Mouse (Mus musculus): ENCODE data around the gene Anapc11. TPM values are rescaled to one million over a fixed set of nuclear protein-coding genes. Genes with fewer than 3 reads are reported as not detected.

Gene Anapc11
- polyA plus RNA-seq, 1 experiment, result 84.0 TPM

DNA sequence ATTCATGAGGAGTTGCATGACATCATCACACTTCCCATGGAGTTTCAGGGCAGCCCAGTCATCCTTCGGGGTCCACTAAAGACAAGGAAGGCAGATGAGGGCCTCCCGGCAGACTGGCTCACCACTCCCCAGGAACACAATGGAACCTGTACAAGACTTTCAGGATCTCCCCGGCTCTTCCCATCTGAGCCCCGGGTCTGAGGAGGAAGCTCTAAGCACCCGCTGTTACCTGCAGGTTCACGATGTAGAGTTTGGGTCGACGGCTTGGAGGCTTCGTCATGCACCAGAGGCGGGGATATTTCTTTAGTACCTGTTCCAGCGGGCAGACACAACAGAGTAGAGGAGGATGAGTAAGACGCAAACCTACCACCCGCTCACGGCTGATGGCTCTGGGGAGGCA, 22.0 kb downstream of the Anapc11 start:
- Histone ChIP-seq H3K27ac (ENCODE audit: insufficient read depth, low read length) (0 out of 2 replicates have a peak overlapping the region, but pooled peaks have one; percentile 9), H3K27me3 (ENCODE audit: control insufficient read depth, insufficient read depth, low read length, poor library complexity, severe bottlenecking) (no peaks in the 10 kb centered on the region), H3K4me3 (ENCODE audit: low read depth, low read length) (peak overlapping the region; percentile 35), H3K9ac (ENCODE audit: low read depth, poor library complexity, severe bottlenecking) (peak overlapping the region; percentile 43), H3K36me3 (ENCODE audit: control insufficient read depth, insufficient read depth, low read length, poor library complexity, severe bottlenecking) (no peaks in the 10 kb centered on the region), H3K4me1 (ENCODE audit: control insufficient read depth, insufficient read depth, low read length) (peaks cover 4% of the 10 kb centered on the region), H3K9me3 (replicated peaks; ENCODE audit: control insufficient read depth, insufficient read depth, low read length, poor library complexity, severe bottlenecking) (no peaks in the 10 kb centered on the region)
- TF ChIP-seq CTCF (IDR thresholded peaks at IDR 0.05; ENCODE audit: low read depth, low read length) (no peak), EP300 (IDR thresholded peaks at IDR 0.05; ENCODE audit: insufficient read depth, low read depth, low read length) (no peak), POLR2A (IDR thresholded peaks at IDR 0.05; ENCODE audit: insufficient read depth, low read length) (no peak)

DNA sequence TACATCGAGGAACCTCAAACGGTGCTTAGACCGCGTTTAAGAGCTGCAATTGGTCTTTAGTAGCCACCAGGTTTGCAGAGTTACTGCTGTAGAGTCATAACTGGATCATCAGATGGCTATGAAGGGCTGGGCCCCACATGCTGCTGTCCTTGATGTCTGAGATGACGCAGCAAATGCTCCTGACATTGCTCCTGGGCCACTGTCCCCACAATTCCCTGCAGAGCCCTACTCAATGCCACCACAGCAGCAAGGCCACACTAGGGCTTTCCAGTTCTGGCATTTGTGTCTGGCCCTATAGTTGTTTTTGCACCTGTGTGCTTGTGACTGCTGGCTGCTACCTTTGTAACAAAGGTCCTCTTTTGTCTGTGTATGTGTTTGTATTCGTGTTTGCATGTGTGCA, 24.6 kb downstream of the Anapc11 start:
- Histone ChIP-seq H3K27me3 (ENCODE audit: control insufficient read depth, insufficient read depth, low read length, poor library complexity, severe bottlenecking) (no peaks in the 10 kb centered on the region), H3K4me1 (ENCODE audit: control insufficient read depth, insufficient read depth, low read length) (peaks cover 2% of the 10 kb centered on the region), H3K36me3 (ENCODE audit: control insufficient read depth, insufficient read depth, low read length, poor library complexity, severe bottlenecking) (no peaks in the 10 kb centered on the region), H3K27ac (ENCODE audit: insufficient read depth, low read length) (no peak overlapping the region), H3K9me3 (replicated peaks; ENCODE audit: control insufficient read depth, insufficient read depth, low read length, poor library complexity, severe bottlenecking) (no peaks in the 10 kb centered on the region), H3K9ac (ENCODE audit: low read depth, poor library complexity, severe bottlenecking) (no peak overlapping the region), H3K4me3 (ENCODE audit: low read depth, low read length) (no peak overlapping the region)
- TF ChIP-seq CTCF (IDR thresholded peaks at IDR 0.05; ENCODE audit: low read depth, low read length), result no peak
- TF ChIP-seq EP300 (IDR thresholded peaks at IDR 0.05; ENCODE audit: insufficient read depth, low read depth, low read length), result no peak

DNA sequence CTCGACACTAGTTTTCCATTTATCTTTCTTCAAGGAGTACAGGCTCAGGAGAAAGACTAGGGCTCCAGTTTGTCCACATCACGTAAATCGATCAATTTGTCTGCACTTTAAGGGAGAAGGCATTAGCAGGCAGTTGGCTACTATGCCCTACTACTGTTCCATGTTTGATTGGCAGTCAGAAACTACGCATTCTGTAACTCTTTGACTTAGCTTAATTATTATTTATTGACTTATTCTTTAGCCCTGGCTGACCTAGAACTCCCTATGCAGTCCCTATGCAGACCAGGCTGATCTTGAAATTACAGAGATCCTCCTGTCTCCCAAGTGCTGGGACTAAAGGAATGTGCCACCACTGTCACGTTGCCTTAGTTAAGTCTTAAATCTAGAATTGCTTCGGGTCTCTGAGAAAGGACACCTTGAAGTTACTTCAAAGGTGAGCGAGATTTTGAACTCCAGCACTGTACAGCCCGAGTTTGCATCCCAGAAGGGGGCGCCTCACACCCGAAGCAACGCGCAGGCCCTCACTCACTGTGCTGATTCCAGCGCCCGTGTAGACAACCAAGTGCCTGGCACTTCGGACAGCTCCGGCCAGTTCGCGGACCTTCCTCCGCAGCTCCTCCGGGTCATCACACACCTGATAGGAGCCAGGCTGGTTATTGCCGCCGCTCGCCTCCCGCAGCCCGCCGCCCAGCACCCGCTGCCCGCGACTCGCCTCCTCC, 25.9 kb downstream of the Anapc11 start:
- Histone ChIP-seq H3K27me3 (ENCODE audit: control insufficient read depth, insufficient read depth, low read length, poor library complexity, severe bottlenecking) (no peaks in the 10 kb centered on the region), H3K36me3 (ENCODE audit: control insufficient read depth, insufficient read depth, low read length, poor library complexity, severe bottlenecking) (peaks cover 7% of the 10 kb centered on the region; the same call in 1 of the 2 replicates), H3K4me3 (ENCODE audit: low read depth, low read length) (peak overlapping the region; percentile 72), H3K9me3 (replicated peaks; ENCODE audit: control insufficient read depth, insufficient read depth, low read length, poor library complexity, severe bottlenecking) (no peaks in the 10 kb centered on the region), H3K4me1 (ENCODE audit: control insufficient read depth, insufficient read depth, low read length) (peaks cover 2% of the 10 kb centered on the region), H3K9ac (ENCODE audit: low read depth, poor library complexity, severe bottlenecking) (peak overlapping the region; percentile 62), H3K27ac (ENCODE audit: insufficient read depth, low read length) (no peak overlapping the region)
- TF ChIP-seq CTCF (IDR thresholded peaks at IDR 0.05; ENCODE audit: low read depth, low read length), result peak; percentile 83
- TF ChIP-seq EP300 (IDR thresholded peaks at IDR 0.05; ENCODE audit: insufficient read depth, low read depth, low read length), result no peak
- no peak for TF ChIP-seq POLR2A (IDR thresholded peaks at IDR 0.05; ENCODE audit: insufficient read depth, low read length)

DNA sequence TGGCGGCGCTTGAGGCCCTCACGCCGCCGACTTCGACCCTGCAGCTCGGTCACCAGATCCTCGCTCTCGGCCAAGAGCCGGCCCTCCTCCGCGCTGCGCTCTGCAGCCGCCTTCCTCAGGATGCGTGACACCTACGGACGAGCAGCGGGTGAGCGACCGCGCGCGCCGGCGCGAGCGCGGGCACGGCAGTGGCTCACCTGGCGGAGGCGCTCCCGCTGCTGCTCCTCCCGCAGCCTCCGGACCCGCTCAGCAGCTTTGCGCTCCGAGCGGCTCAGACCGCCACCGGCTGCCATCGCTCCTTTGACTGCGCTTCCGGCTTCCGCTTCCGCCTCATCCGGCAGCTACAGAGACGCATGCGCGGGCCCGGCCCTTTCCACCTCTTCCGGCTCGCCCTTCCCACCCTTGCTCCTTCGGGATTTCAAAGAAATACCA, 26.5 kb downstream of the Anapc11 start:
- TF ChIP-seq CTCF (IDR thresholded peaks at IDR 0.05; ENCODE audit: low read depth, low read length), result no peak
- no peak for TF ChIP-seq POLR2A (IDR thresholded peaks at IDR 0.05; ENCODE audit: insufficient read depth, low read length)
- no peak for TF ChIP-seq EP300 (IDR thresholded peaks at IDR 0.05; ENCODE audit: insufficient read depth, low read depth, low read length)
- Histone ChIP-seq H3K36me3 (ENCODE audit: control insufficient read depth, insufficient read depth, low read length, poor library complexity, severe bottlenecking) (peaks cover 8% of the 10 kb centered on the region; the same call in 1 of the 2 replicates), H3K27me3 (ENCODE audit: control insufficient read depth, insufficient read depth, low read length, poor library complexity, severe bottlenecking) (no peaks in the 10 kb centered on the region), H3K4me1 (ENCODE audit: control insufficient read depth, insufficient read depth, low read length) (peaks cover 2% of the 10 kb centered on the region), H3K9ac (ENCODE audit: low read depth, poor library complexity, severe bottlenecking) (peak overlapping the region; percentile 62), H3K4me3 (ENCODE audit: low read depth, low read length) (peak overlapping the region; percentile 72), H3K27ac (ENCODE audit: insufficient read depth, low read length) (no peak overlapping the region), H3K9me3 (replicated peaks; ENCODE audit: control insufficient read depth, insufficient read depth, low read length, poor library complexity, severe bottlenecking) (no peaks in the 10 kb centered on the region)

DNA sequence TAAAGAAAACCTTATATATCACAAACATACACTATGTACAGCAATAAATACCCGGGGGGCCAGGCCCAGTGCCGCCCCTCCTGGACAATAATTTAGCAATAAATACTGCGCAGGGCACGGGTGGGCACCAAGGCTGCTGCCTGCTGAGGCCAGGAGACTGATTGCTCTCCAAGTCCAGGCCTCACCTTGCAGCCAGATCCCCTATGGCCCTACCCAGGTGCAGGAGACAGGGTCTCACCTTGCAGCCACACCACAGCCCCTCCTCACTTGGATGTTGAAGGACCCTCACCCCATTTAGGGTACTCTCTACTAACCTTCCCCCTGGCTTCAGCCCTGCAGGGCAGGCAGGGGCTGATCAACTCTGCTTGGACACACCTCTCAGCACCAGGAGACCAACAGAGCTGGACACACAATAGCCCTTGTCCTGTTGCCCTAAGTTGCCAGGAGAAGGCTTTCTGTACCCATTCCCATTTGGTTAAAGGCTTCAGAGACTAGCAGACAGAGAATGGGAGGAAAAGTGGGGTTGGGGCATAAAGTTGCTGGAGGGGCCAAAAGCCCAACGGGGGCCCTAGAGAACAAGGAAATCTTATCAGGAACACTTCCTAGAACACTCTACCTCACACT, 27.0 kb downstream of the Anapc11 start, which contains the start of gene Sirt7:
Gene Sirt7 (minus strand): TSS at position 89 of the 624 bp plus-strand sequence.
- peak within 1 kb of the TSS; percentile 4; the same call in 1 of the 2 replicates for H3K27ac ChIP-seq (ENCODE audit: insufficient read depth, low read length)
- H3K4me3 ChIP-seq (ENCODE audit: low read depth, low read length), result peak within 1 kb of the TSS; percentile 72
- TF ChIP-seq EP300 (IDR thresholded peaks at IDR 0.05; ENCODE audit: insufficient read depth, low read depth, low read length) (no peak), CTCF (IDR thresholded peaks at IDR 0.05; ENCODE audit: low read depth, low read length) (no peak), POLR2A (IDR thresholded peaks at IDR 0.05; ENCODE audit: insufficient read depth, low read length) (no peak)
- no peaks in the 10 kb centered on the region for H3K9me3 ChIP-seq (replicated peaks; ENCODE audit: control insufficient read depth, insufficient read depth, low read length, poor library complexity, severe bottlenecking)
- H3K36me3 ChIP-seq (ENCODE audit: control insufficient read depth, insufficient read depth, low read length, poor library complexity, severe bottlenecking), result peaks cover 8% of the 10 kb centered on the region; the same call in 1 of the 2 replicates
- peak within 1 kb of the TSS; percentile 62 for H3K9ac ChIP-seq (ENCODE audit: low read depth, poor library complexity, severe bottlenecking)
- no peaks in the 10 kb centered on the region for H3K4me1 ChIP-seq (ENCODE audit: control insufficient read depth, insufficient read depth, low read length)
- H3K27me3 ChIP-seq (ENCODE audit: control insufficient read depth, insufficient read depth, low read length, poor library complexity, severe bottlenecking), result no peaks in the 10 kb centered on the region

Data from ES-Bruce4 (cell line).